Mouse (Mus musculus) forebrain, embryonic 11.5 days (tissue): Measurements from ENCODE around the gene Tagln3. TPM values are rescaled to one million over a fixed set of nuclear protein-coding genes. Genes with fewer than 3 reads are reported as not detected.
A peak's percentile ranks its signal among the peaks of the same experiment; 100 is the strongest.

Experiments used
- ATAC-seq: fragments of 200-750 bp; cut with Nextera tagmentation; replicated peaks from 2 replicates; pipeline ENCODE4 v1.8.0; 2017; ENCODE audit warnings: moderate TSS enrichment; ENCODE audit not compliant: low FRiP score
- DNase-seq: peaks from one replicate; pipeline ENCODE4 v3.0.0-alpha.2; 2017; ENCODE audit warnings: low spot score
- H3K27ac ChIP-seq: fragments of 300-500 bp; sonication (generic); 2 replicates; pipeline ENCODE4 v1.5.1; 2014; ENCODE audit warnings: low read depth, low read length
- H3K27me3 ChIP-seq: fragments of 300-500 bp; sonication (generic); 2 replicates; pipeline ENCODE4 v1.6.1; 2014; ENCODE audit warnings: mild to moderate bottlenecking, low read length, mixed read lengths; ENCODE audit not compliant: control insufficient read depth, insufficient read depth
- H3K36me3 ChIP-seq: fragments of 300-500 bp; sonication (generic); 2 replicates; pipeline ENCODE4 v1.6.1; 2014; ENCODE audit warnings: mild to moderate bottlenecking, low read length, moderate library complexity, mixed read lengths; ENCODE audit not compliant: control insufficient read depth, insufficient read depth
- H3K4me1 ChIP-seq: fragments of 300-500 bp; sonication (generic); replicated peaks from 2 replicates; pipeline ENCODE4 v1.6.1; 2014; ENCODE audit warnings: low read length, mixed read lengths; ENCODE audit not compliant: control insufficient read depth, insufficient read depth
- H3K4me2 ChIP-seq: fragments of 300-500 bp; sonication (generic); 2 replicates; pipeline ENCODE4 v1.6.1; 2014; ENCODE audit warnings: low read depth, mild to moderate bottlenecking, low read length, moderate library complexity, mixed read lengths; ENCODE audit not compliant: severe bottlenecking
- H3K4me3 ChIP-seq: fragments of 300-500 bp; sonication (generic); 2 replicates; pipeline ENCODE4 v1.5.1; 2014; ENCODE audit warnings: low read depth, low read length
- H3K9ac ChIP-seq: fragments of 300-500 bp; sonication (generic); 2 replicates; pipeline ENCODE4 v1.6.1; 2014; ENCODE audit warnings: low read length
- H3K9me3 ChIP-seq: fragments of 300-500 bp; sonication (generic); 2 replicates; pipeline ENCODE4 v1.6.1; 2016; ENCODE audit warnings: low read length, mixed read lengths; ENCODE audit not compliant: control insufficient read depth
- WGBS: fragments of 180-500 bp; shearing (Covaris S2); extraction: QIAGEN DNeasy Blood & Tissue Kit; methylation state at CpG from one replicate; pipeline ENCODE4 v1.1.7; 2014; 5-methylcytosine and 5-hydroxymethylcytosine counted together
- polyA plus RNA-seq: library from polyadenylated mRNA; unstranded; fragments of >200 nt; fragmentation: Nextera tagmentation; extraction: Ambion mirVana; gene quantifications from 2 replicates; pipeline ENCODE4 v1.2.1, GENCODE M21; 2014

Tagln3 gene
- polyA plus RNA-seq = 212 and 237 TPM in 2 replicates

DNA sequence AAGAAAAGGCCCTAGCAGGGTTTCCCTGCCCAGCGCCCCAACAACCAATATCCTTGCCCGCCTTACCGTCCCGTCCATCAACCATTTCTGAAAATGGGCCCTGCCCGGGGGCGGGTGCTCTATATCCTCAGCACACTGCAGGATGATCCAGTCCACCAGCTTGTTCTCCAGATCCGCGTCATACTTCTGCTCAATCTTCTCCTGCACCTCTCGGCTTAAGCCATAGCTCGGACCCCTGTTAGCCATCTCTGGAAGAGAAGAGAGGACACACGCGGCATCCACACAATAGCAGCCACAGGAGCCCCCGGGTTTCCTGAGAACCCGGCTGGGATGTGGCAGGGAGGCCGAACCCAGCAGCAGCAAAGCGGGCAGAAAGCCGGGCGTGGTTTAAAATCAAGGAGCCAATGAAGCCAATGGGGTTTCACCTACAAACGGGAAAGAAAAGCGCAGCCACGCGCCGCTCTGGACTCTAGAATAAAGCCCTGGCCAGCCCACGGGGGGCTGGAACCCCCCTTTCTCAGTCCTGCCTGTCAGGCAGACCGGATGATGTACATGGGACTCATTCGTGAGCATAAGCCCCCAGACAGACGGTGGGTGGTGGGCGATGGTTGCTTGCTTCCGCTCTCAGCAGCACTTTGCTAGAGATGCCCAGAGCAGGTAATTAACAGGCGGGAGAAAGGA is at the start of gene Tagln3:
Gene Tagln3, minus strand, starts transcription at position 548 of the 681 bp plus-strand sequence.
- Histone ChIP-seq H3K27me3 (no peaks in the 10 kb centered on the region), H3K9me3 (no peaks in the 10 kb centered on the region), H3K4me1 (peaks cover 11% of the 10 kb centered on the region), H3K9ac (peak within 1 kb of the TSS; percentile 92), H3K36me3 (no peaks in the 10 kb centered on the region; the same call in 1 of the 2 replicates), H3K27ac (peak within 1 kb of the TSS; percentile 96), H3K4me2 (peak within 1 kb of the TSS; percentile 76), H3K4me3 (peak within 1 kb of the TSS; percentile 67)
- ATAC-seq = peak; percentile 86
- DNase-seq = peak; percentile 89
- under 1% methylated on average over 30 of the region's 30 CpGs for WGBS

DNA sequence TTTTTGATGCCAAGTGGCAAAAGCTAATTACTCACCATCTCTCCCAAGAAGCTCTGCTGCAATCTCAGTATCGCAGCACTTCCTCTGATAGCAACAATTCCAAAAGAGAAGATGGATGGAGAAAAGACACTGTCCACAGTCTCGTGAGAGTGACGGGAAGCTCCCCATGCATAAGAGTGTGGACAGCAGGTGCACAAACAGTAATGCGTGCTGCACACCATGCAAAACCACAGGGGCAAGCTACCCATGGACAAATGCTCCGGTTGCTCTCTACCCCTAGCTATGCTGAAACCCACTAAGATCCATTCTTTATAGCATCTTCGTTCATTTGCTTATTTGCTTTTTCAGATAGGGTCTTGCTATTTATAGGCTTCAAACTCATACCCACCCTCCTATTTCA is 46.5 kb upstream of the Tagln3 start:
- Histone ChIP-seq H3K9ac (no peak overlapping the region), H3K4me1 (no peaks in the 10 kb centered on the region), H3K9me3 (no peaks in the 10 kb centered on the region), H3K36me3 (no peaks in the 10 kb centered on the region), H3K4me3 (no peak overlapping the region), H3K27ac (no peak overlapping the region), H3K4me2 (no peak overlapping the region), H3K27me3 (no peaks in the 10 kb centered on the region)
- DNase-seq (no peak), ATAC-seq (no peak)
- 94% methylated on average over 6 of the region's 6 CpGs for WGBS

DNA sequence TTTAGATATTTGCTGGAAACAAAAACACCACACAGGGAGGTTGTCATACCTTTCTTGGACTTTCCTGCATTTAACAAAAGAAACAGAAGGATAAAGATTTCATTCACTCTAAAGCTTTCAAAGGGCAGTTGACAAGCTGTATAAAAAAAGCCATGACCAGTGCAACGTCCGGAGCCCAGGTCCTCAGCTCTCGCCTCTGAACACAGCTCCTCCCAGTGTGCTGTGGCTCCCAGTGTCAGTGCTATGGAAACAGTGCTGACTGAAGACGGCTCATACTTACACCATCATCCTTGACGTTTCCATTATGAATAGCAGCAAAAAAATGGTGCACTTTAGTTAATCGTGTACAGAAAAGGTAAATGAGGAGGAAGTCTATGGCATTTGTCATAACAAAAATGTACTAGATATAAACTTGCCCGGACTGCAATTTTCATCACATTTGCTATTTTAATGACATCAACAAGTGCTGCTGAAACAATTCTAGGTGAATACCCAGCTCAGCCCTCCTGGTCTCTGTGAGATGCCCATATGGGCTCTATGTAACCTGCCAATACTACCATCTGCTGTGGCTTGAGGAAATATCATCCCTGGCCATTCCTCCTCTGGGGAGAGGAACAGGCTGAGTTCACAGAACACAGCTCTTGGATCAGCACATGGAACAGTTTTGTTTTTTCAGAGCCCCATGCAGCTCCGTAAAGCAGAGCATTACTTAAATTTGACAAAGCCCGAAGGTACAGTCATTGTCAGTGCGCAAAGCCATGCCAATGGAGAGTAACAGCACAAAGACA is 43.6 kb upstream of the Tagln3 start:
- WGBS = 74% methylated on average over 10 of the region's 10 CpGs
- ATAC-seq (no peak), DNase-seq (no peak)
- H3K9me3 ChIP-seq = no peaks in the 10 kb centered on the region
- no peak overlapping the region for H3K9ac ChIP-seq
- no peaks in the 10 kb centered on the region for H3K36me3 ChIP-seq
- no peak overlapping the region for H3K4me3 ChIP-seq
- H3K4me2 ChIP-seq = no peak overlapping the region
- no peaks in the 10 kb centered on the region for H3K4me1 ChIP-seq
- no peaks in the 10 kb centered on the region for H3K27me3 ChIP-seq
- no peak overlapping the region for H3K27ac ChIP-seq

DNA sequence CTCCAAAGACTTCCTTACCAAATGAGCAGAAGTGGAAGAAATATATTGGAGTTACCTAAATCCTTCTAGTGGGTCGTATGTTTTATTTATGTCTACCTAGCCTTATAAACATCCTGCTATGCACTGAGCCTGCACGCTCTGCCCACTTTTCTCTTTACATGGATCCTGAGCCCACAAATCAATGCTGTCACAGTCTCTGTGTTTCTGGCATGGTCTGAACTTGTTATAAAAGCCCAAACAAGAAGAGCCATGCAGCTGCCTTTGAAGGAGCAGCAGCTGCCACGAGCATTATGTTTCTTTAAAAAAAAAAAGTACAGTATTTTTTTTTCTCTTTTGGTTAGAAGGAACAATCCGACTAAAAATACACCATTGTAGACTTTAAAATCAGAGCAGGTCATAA is 43.0 kb upstream of the Tagln3 start:
- Histone ChIP-seq H3K9me3 (no peaks in the 10 kb centered on the region), H3K9ac (no peak overlapping the region), H3K27me3 (no peaks in the 10 kb centered on the region), H3K4me3 (no peak overlapping the region), H3K4me2 (no peak overlapping the region), H3K27ac (no peak overlapping the region), H3K36me3 (no peaks in the 10 kb centered on the region), H3K4me1 (no peaks in the 10 kb centered on the region)
- WGBS = 71% methylated on average over 4 of the region's 4 CpGs
- ATAC-seq = no peak
- no peak for DNase-seq

DNA sequence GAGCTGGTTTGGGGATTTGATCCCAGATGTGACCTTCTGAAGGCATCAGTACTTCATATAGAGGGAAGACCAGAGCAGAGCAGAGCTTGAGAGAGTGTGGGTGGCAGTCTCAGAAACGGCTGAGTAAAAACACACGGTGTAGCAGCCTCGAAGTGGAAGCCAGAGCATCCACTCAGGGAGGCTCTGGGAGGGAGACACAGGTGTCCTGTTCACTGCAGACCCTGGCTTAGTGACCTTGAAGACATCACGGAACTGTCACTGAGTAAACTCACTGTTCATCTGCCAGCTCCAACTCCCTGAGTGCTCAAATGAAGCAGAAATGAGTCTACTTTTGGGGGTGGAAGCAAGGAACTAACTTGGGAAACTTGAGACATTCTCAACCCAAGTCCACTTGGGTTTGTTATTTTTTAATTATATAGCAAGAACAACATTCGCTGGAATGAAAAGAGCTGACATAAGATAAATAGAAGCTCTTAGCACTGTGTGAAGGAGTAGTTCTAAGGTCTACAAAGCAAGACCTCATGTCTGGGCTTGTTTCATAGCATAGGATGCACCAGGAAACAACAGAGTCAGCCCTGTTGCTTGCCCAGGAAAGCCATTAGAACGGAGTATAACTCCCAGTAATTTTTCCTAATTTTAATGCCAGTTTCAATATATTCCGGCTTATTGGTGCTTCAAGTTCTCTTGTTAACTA is 41.5 kb upstream of the Tagln3 start:
- 90% methylated on average over 7 of the region's 7 CpGs for WGBS
- no peak for DNase-seq
- H3K36me3 ChIP-seq = no peaks in the 10 kb centered on the region

DNA sequence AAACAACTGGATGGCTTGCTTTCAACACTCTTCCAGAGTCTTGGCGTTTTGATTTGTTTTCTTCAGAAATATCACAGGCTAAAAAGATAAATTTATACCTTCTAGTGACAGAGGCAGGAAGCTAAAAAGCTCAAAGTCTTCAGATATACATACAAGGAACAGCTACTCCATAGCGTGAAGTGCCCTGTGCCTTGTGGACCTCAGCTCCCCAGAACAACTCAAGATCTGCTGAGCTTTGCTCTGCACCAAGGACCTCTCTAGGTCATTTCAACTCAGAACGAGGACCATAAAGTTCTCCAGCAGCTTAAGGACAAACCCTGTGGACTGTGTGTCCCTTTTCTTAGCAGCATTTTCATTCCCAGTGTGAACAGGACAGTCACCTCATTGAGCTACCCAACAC is 40.7 kb upstream of the Tagln3 start:
- Histone ChIP-seq H3K9ac (no peak overlapping the region), H3K36me3 (no peaks in the 10 kb centered on the region; the same call in 1 of the 2 replicates), H3K9me3 (no peaks in the 10 kb centered on the region), H3K27me3 (no peaks in the 10 kb centered on the region), H3K4me1 (no peaks in the 10 kb centered on the region), H3K4me2 (no peak overlapping the region), H3K27ac (no peak overlapping the region), H3K4me3 (no peak overlapping the region)
- no peak for DNase-seq
- 92% methylated on average over 3 of the region's 3 CpGs for WGBS
- ATAC-seq = no peak

More for the DNA sequence above, 41.5 kb upstream of the Tagln3 start:
- H3K4me3 ChIP-seq = no peak overlapping the region
- no peak for ATAC-seq
- H3K9ac ChIP-seq = no peak overlapping the region
- H3K4me1 ChIP-seq = no peaks in the 10 kb centered on the region
- no peaks in the 10 kb centered on the region for H3K27me3 ChIP-seq
- no peak overlapping the region for H3K27ac ChIP-seq
- H3K9me3 ChIP-seq = no peaks in the 10 kb centered on the region
- no peak overlapping the region for H3K4me2 ChIP-seq

DNA sequence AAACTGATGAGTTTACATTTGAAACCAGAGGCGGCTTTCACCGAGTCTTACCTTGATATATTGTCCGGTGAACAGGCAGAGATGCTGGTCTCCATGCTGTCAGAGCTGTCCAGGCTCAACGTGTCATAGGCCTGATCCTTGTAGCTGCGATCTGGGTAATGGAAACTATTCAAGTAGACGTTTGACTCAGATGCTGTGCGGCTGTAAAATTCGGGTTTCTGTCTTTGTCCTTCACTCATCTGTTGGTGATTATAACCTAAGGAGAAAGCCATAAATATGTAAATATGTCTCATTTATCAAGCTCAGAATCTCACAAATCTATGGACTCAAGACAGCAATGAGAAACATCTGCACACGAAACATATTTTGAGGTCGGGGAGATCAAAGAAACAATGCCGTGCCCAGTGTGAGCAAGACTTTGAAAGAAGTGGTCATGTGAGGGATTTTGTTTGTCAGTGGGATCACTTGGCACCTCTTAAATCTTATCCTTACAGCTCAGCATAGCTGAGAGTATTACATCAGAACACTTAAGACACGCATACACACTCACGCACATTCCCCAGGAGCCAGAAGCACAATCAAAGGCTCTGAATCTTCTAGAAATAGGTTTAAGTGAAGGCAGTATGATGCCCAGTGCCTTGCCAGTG is 38.6 kb upstream of the Tagln3 start:
- H3K36me3 ChIP-seq = no peaks in the 10 kb centered on the region; the same call in 1 of the 2 replicates
- no peak for ATAC-seq

DNA sequence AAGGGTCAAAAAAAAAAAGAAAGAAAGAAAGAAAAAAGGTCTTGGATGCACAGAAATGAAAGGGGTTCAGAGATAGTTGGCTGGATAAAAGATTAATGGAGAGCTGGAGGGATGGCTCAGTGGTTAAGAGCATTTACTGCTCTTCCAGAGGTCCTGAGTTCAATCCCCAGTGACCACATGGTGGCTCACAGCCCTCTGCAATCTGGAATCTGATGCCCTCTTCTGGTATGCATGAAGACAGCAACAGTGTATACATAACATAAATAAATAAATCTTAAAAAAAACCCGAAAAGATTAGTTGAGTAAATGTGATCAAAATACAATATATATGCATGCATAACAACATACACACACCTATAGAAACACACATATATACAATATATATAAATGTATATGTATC is 37.0 kb upstream of the Tagln3 start:
- Histone ChIP-seq H3K4me3 (no peak overlapping the region), H3K9ac (no peak overlapping the region), H3K4me2 (no peak overlapping the region), H3K27me3 (no peaks in the 10 kb centered on the region), H3K36me3 (no peaks in the 10 kb centered on the region; the same call in 1 of the 2 replicates), H3K4me1 (no peaks in the 10 kb centered on the region), H3K27ac (no peak overlapping the region), H3K9me3 (no peaks in the 10 kb centered on the region)
- ATAC-seq (no peak), DNase-seq (no peak)
- whole genome bisulfite sequencing = 92% methylated on average over 1 of the region's 1 CpGs

More for the DNA sequence above, 38.6 kb upstream of the Tagln3 start:
- no peak overlapping the region for H3K27ac ChIP-seq
- H3K27me3 ChIP-seq = no peaks in the 10 kb centered on the region
- no peak overlapping the region for H3K4me3 ChIP-seq
- no peaks in the 10 kb centered on the region for H3K4me1 ChIP-seq
- 92% methylated on average over 13 of the region's 13 CpGs for WGBS
- H3K9ac ChIP-seq = no peak overlapping the region
- H3K9me3 ChIP-seq = no peaks in the 10 kb centered on the region
- no peak overlapping the region for H3K4me2 ChIP-seq
- DNase-seq = no peak
